Mouse (Mus musculus) spleen, adult 10 weeks (tissue): ENCODE data around the gene Ncor2. TPM values are rescaled to one million over a fixed set of nuclear protein-coding genes. Genes with fewer than 3 reads are reported as not detected.

Experiments
- polyA plus RNA-seq: library from polyadenylated mRNA; stranded (reverse); fragments of 350-450 nt; fragmentation: Illumina TruSeq; extraction: RNeasy Lipid Tissue Mini Kit (QIAGEN cat#74804); gene quantifications from one replicate; pipeline ENCODE4 v1.2.3, GENCODE M21; 2015; ENCODE audit warnings: low replicate concordance; ENCODE audit not compliant: insufficient read depth

Gene Ncor2
- 17.4 TPM for polyA plus RNA-seq

DNA sequence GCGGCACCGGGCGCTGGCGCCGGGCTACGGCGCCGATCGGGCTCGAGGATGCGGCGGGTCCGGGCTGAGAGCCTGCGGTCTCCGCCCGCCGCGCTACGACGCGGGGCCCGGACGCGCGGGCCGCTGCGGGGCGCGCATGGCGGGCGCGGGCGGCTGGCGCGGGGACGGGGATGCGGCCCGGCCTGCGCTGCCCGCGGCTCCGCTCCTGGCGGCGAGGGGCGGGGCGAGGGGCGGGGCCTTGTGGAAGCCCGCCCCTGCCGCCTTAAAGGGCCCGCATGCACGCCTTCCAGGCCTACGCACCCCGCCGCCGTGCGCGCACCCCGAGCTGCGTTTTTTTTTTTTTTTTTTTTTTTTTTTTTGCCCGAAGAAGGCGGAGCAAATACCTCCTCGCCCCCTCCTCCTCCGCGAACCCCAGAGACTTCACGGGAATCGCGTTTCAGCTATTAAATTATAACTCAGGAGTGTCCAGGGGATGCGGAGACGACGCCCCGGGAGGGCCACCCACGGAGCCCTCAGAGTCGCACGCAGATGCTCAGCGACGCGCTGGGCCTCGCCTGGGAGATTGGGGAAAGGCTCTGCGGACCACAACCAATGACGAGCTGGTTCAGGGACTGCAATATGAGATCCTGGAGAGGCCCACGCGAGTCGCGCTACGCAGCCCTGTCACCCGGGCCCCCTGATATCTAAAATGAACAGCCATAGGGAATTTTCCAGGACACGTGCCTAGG is at the start of gene Ncor2:
Gene Ncor2 (minus strand): TSS at position 213 of the 728 bp plus-strand sequence.

DNA sequence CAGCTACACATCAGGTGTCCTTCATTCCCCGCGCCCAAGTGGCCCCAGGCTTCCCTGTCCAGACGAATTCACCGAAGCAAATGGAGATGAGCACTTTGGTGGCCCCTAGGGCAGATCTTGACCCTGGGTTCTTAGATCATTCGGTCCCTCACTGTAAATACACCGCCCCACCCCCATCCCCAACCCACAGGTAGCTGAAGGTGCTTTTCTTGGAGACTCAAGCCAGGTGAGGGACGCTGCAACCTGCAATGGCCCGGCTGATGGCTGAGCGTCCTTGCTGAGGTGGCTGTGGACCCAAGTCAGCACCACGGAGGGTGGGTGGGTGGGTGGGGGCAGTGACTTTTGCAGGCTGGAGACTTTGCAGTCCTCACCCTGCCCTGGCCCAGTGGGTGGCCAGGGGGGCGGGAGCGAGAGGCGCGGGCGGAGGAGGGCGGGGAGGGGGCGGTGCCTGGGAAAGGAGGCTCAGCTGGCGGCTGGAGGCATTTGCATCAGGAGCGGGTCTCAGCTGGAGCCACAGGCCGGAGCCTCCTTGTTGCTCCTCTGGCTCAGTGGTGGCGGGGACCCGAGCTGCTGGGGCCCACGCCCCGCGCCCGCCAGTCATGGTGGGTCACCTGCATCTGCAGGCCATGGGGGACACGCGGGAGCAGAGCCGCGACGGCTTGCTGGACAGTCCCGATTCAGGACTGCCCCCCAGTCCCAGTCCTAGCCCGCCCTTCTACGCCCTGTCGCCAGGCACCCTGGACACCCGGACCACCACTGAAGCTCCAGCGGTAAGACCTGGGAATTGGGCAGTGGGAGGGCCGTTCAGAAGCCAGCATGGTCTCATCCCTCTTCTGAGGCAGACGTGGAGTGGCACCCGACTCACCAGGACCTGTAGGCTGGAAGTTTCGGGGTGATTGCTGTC is 175.8 kb downstream of the Ncor2 start, which contains the start of gene Rflna:
Gene Rflna (plus strand): TSS at position 253 of the 904 bp plus-strand sequence.

Other genes starting within 250 kb of the Ncor2 start
- gene Rflna, start 176.0 kb downstream of the Ncor2 start, polyA plus RNA-seq, result not detected
- 34.3 TPM for gene Scarb1, start 161.9 kb upstream of the Ncor2 start, polyA plus RNA-seq
- gene Gm10382, start 210.1 kb upstream of the Ncor2 start, polyA plus RNA-seq, result not detected
- 128 TPM for gene Ubc, start 211.0 kb upstream of the Ncor2 start, polyA plus RNA-seq